Mouse (Mus musculus) limb, embryonic 14.5 days (tissue): ENCODE measurements around the gene Med20. TPM values are rescaled to one million over a fixed set of nuclear protein-coding genes. Genes with fewer than 3 reads are reported as not detected.
"Not testable (repeated sequence)": the region's sequence is repeated elsewhere in the genome, so short reads cannot be mapped to it uniquely, and the experiment has no call there.

Experiments
- ATAC-seq: fragments of 200-750 bp; cut with Nextera tagmentation; 2 replicates; pipeline ENCODE4 v1.8.0; 2017; ENCODE audit warnings: low read depth, moderate number of reproducible peaks, moderate TSS enrichment; ENCODE audit not compliant: low FRiP score
- DNase-seq: peaks from one replicate; pipeline ENCODE4 v3.0.0-alpha.2; 2015; ENCODE audit warnings: low spot score
- H3K27ac ChIP-seq: fragments of 300-500 bp; sonication (generic); replicated peaks from 2 replicates; pipeline ENCODE4 v1.5.1; 2014; ENCODE audit warnings: low read depth, mild to moderate bottlenecking, low read length, moderate library complexity, mixed read lengths
- H3K27me3 ChIP-seq: fragments of 300-500 bp; sonication (generic); 2 replicates; pipeline ENCODE4 v1.6.1; 2014; ENCODE audit warnings: low read length, mixed read lengths; ENCODE audit not compliant: control insufficient read depth, insufficient read depth
- H3K36me3 ChIP-seq: fragments of 300-500 bp; sonication (generic); 2 replicates; pipeline ENCODE4 v1.6.1; 2014; ENCODE audit warnings: mild to moderate bottlenecking, low read length, moderate library complexity, mixed read lengths; ENCODE audit not compliant: control insufficient read depth, insufficient read depth
- H3K4me1 ChIP-seq: fragments of 300-500 bp; sonication (generic); 2 replicates; pipeline ENCODE4 v1.6.1; 2014; ENCODE audit warnings: antibody characterized with exemption, low read length, mixed read lengths; ENCODE audit not compliant: control insufficient read depth, insufficient read depth
- H3K4me2 ChIP-seq: fragments of 300-500 bp; sonication (generic); replicated peaks from 2 replicates; pipeline ENCODE4 v1.6.1; 2014; ENCODE audit warnings: low read depth, mild to moderate bottlenecking, low read length, moderate library complexity; ENCODE audit not compliant: severe bottlenecking
- H3K4me3 ChIP-seq: fragments of 300-500 bp; sonication (generic); replicated peaks from 2 replicates; pipeline ENCODE4 v1.5.1; 2014; ENCODE audit warnings: low read length
- H3K9ac ChIP-seq: fragments of 300-500 bp; sonication (generic); 2 replicates; pipeline ENCODE4 v1.6.1; 2014; ENCODE audit warnings: mild to moderate bottlenecking, low read depth, low read length, moderate library complexity; ENCODE audit not compliant: severe bottlenecking
- H3K9me3 ChIP-seq: fragments of 300-500 bp; sonication (generic); 2 replicates; pipeline ENCODE4 v1.6.1; 2016; ENCODE audit warnings: low read length; ENCODE audit not compliant: control insufficient read depth
- POLR2A ChIP-seq: fragments of 200-500 bp; IDR thresholded peaks from 2 replicates; pipeline ENCODE4 v1.8.0; 2012; ENCODE audit warnings: inconsistent platforms, mild to moderate bottlenecking, moderate library complexity, borderline replicate concordance; ENCODE audit not compliant: insufficient read depth, insufficient read length; ENCODE audit errors: extremely low read depth
- WGBS: fragments of 180-500 bp; shearing (Covaris S2); extraction: QIAGEN DNeasy Blood & Tissue Kit; methylation state at CpG from one replicate; pipeline ENCODE4 v1.1.7; 2014; 5-methylcytosine and 5-hydroxymethylcytosine counted together
- polyA plus RNA-seq, 2 experiments: library from polyadenylated mRNA; depleted of rRNA in 1 of 2; stranded (reverse) in 1 of 2; unstranded in 1 of 2; fragments of >200 nt; fragmentation: Nextera tagmentation in 1 of 2; extraction: Ambion mirVana in 1 of 2; gene quantifications; 2 replicates each; pipeline versions ENCODE4 v1.2.1 to v1.2.3; 2012 to 2014

Gene Med20
- polyA plus RNA-seq, 2 experiments: 50.6 to 59.5 TPM

GRCm38 (mm10) chr17:47616119-47616518 is 4.7 kb downstream of the Med20 start:
- Histone ChIP-seq H3K9ac (no peak overlapping the region), H3K27ac (no peak overlapping the region), H3K4me3 (no peak overlapping the region), H3K4me1 (peaks cover 10% of the 10 kb centered on the region), H3K36me3 (peaks cover 51% of the 10 kb centered on the region), H3K27me3 (no peaks in the 10 kb centered on the region), H3K9me3 (no peaks in the 10 kb centered on the region), H3K4me2 (no peak overlapping the region)
- 94% methylated on average over 8 of the region's 8 CpGs for WGBS
- DNase-seq (no peak), ATAC-seq (no peak)
- no peak for TF ChIP-seq POLR2A

GRCm38 (mm10) chr17:47616652-47617051 is 5.3 kb downstream of the Med20 start:
- DNase-seq (no peak), ATAC-seq (no peak)

DNA sequence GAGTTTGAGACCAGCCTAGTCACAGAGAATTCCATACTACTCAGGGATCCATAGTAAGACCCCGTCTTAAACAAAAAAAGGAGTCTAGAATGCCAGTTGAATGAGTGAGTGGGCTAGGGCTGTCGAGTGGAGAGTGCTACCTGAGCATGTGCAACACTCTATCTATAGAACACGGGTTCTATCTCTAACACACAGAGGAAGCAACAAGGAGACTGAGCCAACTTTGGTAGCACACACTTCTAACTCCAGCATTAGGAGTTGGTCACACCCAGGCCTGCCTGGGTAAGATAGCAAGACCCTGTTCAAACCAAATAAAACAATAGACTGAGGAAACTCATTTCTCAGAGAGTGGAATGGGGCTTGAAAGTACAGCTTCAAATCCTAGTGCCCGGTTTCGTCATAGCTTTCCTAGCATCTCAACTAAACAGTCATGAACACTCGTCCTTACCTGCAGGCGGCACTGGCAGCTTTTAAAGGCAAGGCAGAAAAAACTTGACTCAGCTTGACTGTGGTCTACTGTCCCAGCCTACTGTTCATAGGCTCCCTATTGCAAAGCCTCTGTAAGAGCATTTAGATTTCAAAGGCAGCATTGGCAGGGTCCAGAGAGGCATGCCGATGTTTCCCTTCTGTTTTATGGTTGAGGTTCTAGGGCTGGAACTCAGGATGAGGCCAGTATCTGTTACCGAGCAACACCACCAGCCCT is 6.4 kb downstream of the Med20 start:
- DNase-seq: no peak
- Histone ChIP-seq H3K27me3 (no peaks in the 10 kb centered on the region), H3K9ac (no peak overlapping the region), H3K36me3 (peaks cover 62% of the 10 kb centered on the region), H3K27ac (no peak overlapping the region), H3K4me2 (no peak overlapping the region), H3K4me1 (peaks cover 2% of the 10 kb centered on the region; the same call in 1 of the 2 replicates), H3K9me3 (no peaks in the 10 kb centered on the region), H3K4me3 (no peak overlapping the region)
- no peak for ATAC-seq
- 93% methylated on average over 9 of the region's 9 CpGs for WGBS
- TF ChIP-seq POLR2A: no peak

More at GRCm38 (mm10) chr17:47616652-47617051, 5.3 kb downstream of the Med20 start:
- no peak overlapping the region for H3K4me3 ChIP-seq
- no peaks in the 10 kb centered on the region for H3K27me3 ChIP-seq
- H3K4me2 ChIP-seq: no peak overlapping the region
- H3K4me1 ChIP-seq: peaks cover 10% of the 10 kb centered on the region
- no peak overlapping the region for H3K9ac ChIP-seq
- no peak for TF ChIP-seq POLR2A
- H3K36me3 ChIP-seq: peaks cover 54% of the 10 kb centered on the region
- WGBS: 94% methylated on average over 4 of the region's 4 CpGs
- no peaks in the 10 kb centered on the region for H3K9me3 ChIP-seq
- H3K27ac ChIP-seq: no peak overlapping the region

DNA sequence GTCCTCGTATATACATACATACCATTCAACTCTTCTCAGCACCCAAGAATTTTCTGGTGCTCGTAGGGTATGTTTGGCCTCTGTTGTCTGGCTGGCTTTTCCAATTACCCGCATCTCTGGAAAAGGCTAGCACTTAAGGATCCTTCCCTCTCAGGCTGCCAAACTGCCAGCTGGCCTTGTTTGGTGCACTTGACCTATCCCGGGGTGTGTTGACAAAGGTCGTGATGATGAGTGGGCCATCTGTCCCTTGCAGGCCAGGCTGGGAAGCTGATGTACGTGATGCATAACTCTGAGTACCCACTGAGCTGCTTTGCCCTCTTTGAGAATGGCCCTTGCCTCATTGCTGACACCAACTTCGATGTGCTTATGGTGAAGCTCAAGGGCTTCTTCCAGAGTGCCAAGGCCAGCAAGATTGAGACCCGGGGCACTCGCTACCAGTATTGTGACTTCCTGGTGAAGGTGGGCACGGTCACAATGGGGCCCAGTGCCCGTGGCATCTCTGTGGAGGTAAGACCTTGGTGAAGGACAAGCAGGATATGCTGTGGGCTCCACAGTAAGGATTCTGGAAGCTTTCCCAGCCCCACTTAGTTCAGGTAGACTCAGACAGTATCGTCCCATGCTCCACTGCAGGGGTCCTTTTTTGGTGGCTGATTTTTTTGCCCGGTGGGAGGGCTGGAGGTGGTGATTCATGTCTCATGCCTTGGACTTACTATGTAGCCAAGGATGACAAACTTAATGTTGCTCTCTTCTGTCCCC is 7.4 kb downstream of the Med20 start:
- no peaks in the 10 kb centered on the region for H3K9me3 ChIP-seq
- H3K4me1 ChIP-seq: no peaks in the 10 kb centered on the region
- H3K27ac ChIP-seq: no peak overlapping the region
- no peak overlapping the region for H3K4me3 ChIP-seq
- H3K4me2 ChIP-seq: no peak overlapping the region
- DNase-seq (no peak), ATAC-seq (no peak)
- TF ChIP-seq POLR2A: no peak
- H3K9ac ChIP-seq: no peak overlapping the region
- H3K27me3 ChIP-seq: no peaks in the 10 kb centered on the region
- 91% methylated on average over 13 of the region's 13 CpGs for WGBS
- peaks cover 70% of the 10 kb centered on the region for H3K36me3 ChIP-seq

- peaks cover 56% of the 10 kb centered on the region for H3K36me3 ChIP-seq
- no peaks in the 10 kb centered on the region for H3K27me3 ChIP-seq
- H3K4me2 ChIP-seq: no peak overlapping the region
- H3K27ac ChIP-seq: no peak overlapping the region
- no peak overlapping the region for H3K4me3 ChIP-seq
- ATAC-seq: peak; percentile 47; the same call in 1 of the 2 replicates
- no peak for DNase-seq
- H3K9me3 ChIP-seq: no peaks in the 10 kb centered on the region
- TF ChIP-seq POLR2A: no peak
- no peak overlapping the region for H3K9ac ChIP-seq
- 87% methylated on average over 14 of the region's 14 CpGs for WGBS
- H3K4me1 ChIP-seq: no peaks in the 10 kb centered on the region
These were observed 11.7 kb downstream of the Med20 start for GRCm38 (mm10) chr17:47622912-47623554.

DNA sequence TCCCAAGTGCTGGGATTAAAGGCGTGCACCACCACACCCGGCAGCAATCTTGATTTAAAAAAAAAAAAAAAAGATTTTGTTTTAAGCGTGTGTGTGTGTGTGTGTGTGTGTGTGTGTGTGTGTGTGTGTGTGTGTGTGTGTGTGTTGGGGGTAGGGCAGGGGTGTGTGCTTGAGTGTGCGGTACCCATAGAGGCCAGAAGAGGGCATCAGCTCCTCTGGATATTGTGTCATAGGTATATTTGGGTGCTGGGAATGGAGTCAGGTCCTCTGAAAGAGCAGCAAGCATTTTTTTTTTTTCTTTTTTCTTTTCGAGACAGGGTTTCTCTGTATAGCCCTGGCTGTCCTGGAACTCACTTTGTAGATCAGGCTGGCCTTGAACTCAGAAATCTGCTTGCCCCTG is 13.2 kb downstream of the Med20 start:
- not testable (repeated sequence) for H3K27me3 ChIP-seq, DNase-seq, H3K4me3 ChIP-seq, ATAC-seq, H3K9me3 ChIP-seq, H3K9ac ChIP-seq, H3K4me2 ChIP-seq, H3K27ac ChIP-seq, H3K4me1 ChIP-seq
- 100% methylated on average over 3 of the region's 5 CpGs for WGBS
- H3K36me3 ChIP-seq: peaks cover 46% of the 10 kb centered on the region
